Mouse (Mus musculus): Measurements from ENCODE around the gene Kcnf1. TPM values are rescaled to one million over a fixed set of nuclear protein-coding genes. Genes with fewer than 3 reads are reported as not detected.
"Not testable (repeated sequence)": the region's sequence is repeated elsewhere in the genome, so short reads cannot be mapped to it uniquely, and the experiment has no call there.

Gene Kcnf1
- polyA plus RNA-seq, 1 experiment from 2014 or later = 0.84 TPM

DNA sequence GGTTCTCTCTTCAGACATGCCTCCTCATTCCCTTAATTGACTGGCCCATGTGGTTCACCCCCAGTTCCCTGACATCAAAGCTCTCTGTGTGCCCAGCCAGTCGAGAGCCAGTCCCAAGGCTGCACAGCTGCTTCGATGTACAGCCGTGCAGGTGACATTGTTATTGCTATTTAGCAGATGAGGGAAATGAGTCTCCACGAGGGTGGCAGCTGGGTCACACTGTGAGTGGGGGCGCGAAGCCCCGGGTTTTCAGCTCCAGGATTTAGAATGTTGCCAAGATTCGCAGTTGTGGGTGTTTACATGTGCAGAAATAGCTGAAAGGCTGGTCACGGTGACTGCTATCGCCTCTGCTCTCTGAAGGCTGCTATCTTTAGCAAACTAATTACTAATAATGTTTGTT, 27.8 kb downstream of the Kcnf1 start:
- Histone ChIP-seq H3K4me2 (ENCODE audit: low read depth, low read length, severe bottlenecking) (no peak overlapping the region), H3K4me1 (replicated peaks; ENCODE audit: control insufficient read depth, insufficient read depth, low read length) (no peaks in the 10 kb centered on the region), H3K27ac (ENCODE audit: low read depth, low read length) (no peak overlapping the region), H3K9me3 (ENCODE audit: control insufficient read depth, low read length) (no peaks in the 10 kb centered on the region), H3K9ac (ENCODE audit: low read length) (no peak overlapping the region), H3K27me3 (ENCODE audit: control insufficient read depth, insufficient read depth, low read length) (no peaks in the 10 kb centered on the region), H3K4me3 (ENCODE audit: low read depth, low read length) (no peak overlapping the region), H3K36me3 (ENCODE audit: control insufficient read depth, insufficient read depth, low read length) (no peaks in the 10 kb centered on the region)
- no peak for ATAC-seq (replicated peaks; ENCODE audit: low FRiP score)
- 80% methylated on average over 10 of the region's 10 CpGs for WGBS
- no peak for DNase-seq (ENCODE audit: low spot score)

DNA sequence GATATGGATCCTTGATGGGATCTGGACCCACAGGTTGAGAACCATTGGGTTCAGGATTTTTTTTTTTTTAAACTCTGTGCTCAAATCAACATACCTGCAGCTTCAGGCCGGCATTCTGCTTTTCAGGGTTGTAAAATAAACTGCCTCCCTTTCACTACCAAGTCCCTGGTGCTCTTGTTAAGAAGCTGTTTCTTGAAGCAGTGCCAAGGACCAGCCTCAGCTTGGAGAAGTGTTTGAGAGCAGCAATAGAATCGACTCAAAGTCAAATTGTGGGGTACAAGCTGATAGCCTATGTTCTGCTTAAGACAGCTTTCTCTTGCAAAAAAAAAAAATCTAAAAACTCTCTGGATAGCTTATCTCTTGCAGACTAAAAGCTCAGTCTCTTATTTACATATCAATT, 34.9 kb downstream of the Kcnf1 start:
- Histone ChIP-seq H3K4me3 (ENCODE audit: low read depth, low read length) (no peak overlapping the region), H3K27me3 (ENCODE audit: control insufficient read depth, insufficient read depth, low read length) (no peaks in the 10 kb centered on the region), H3K4me1 (replicated peaks; ENCODE audit: control insufficient read depth, insufficient read depth, low read length) (no peaks in the 10 kb centered on the region), H3K27ac (ENCODE audit: low read depth, low read length) (no peak overlapping the region), H3K4me2 (ENCODE audit: low read depth, low read length, severe bottlenecking) (no peak overlapping the region), H3K9ac (ENCODE audit: low read length) (no peak overlapping the region), H3K36me3 (ENCODE audit: control insufficient read depth, insufficient read depth, low read length) (no peaks in the 10 kb centered on the region), H3K9me3 (ENCODE audit: control insufficient read depth, low read length) (no peaks in the 10 kb centered on the region)
- no peak for DNase-seq (ENCODE audit: low spot score)
- ATAC-seq (replicated peaks; ENCODE audit: low FRiP score) = no peak
- WGBS = 52% methylated on average over 2 of the region's 2 CpGs

- no peak overlapping the region for H3K27ac ChIP-seq (ENCODE audit: low read depth, low read length)
- DNase-seq (ENCODE audit: low spot score) = no peak
- no peaks in the 10 kb centered on the region for H3K9me3 ChIP-seq (ENCODE audit: control insufficient read depth, low read length)
- no peak overlapping the region for H3K9ac ChIP-seq (ENCODE audit: low read length)
- no peak for ATAC-seq (replicated peaks; ENCODE audit: low FRiP score)
- no peak overlapping the region for H3K4me3 ChIP-seq (ENCODE audit: low read depth, low read length)
- H3K4me1 ChIP-seq (replicated peaks; ENCODE audit: control insufficient read depth, insufficient read depth, low read length) = no peaks in the 10 kb centered on the region
- H3K27me3 ChIP-seq (ENCODE audit: control insufficient read depth, insufficient read depth, low read length) = no peaks in the 10 kb centered on the region
- WGBS = 87% methylated on average over 3 of the region's 3 CpGs
- H3K4me2 ChIP-seq (ENCODE audit: low read depth, low read length, severe bottlenecking) = no peak overlapping the region
- H3K36me3 ChIP-seq (ENCODE audit: control insufficient read depth, insufficient read depth, low read length) = no peaks in the 10 kb centered on the region
These were observed 36.3 kb downstream of the Kcnf1 start for GRCm38 (mm10) chr12:17140436-17140835.

DNA sequence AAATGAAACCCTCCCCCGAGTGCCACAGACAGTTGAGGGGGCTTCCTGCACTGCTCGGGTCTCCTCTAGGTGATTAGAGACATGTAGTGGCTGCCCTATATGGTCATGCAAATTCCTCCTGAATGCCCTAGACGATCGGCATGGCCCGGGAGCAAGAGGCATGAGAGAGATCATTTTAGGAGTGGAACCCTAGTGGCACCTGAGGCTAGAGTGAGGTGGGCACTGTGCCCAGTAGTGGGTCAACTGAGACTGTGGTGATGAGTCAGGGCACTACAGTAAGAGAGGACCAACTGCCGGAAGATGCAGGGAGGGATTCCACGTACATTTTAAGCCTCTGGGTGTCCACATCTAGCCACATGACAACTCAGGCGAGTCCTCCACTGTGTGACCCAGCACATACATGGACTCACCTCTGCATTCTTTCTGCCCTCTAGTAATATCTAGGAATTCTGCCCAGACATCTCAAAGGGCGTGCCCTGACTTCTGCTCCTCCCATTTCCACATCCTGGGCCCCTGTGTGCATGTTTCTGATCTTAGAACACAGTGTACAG, 42.1 kb downstream of the Kcnf1 start:
- Histone ChIP-seq H3K4me3 (ENCODE audit: low read depth, low read length) (no peak overlapping the region), H3K4me1 (replicated peaks; ENCODE audit: control insufficient read depth, insufficient read depth, low read length) (no peaks in the 10 kb centered on the region), H3K27ac (ENCODE audit: low read depth, low read length) (no peak overlapping the region), H3K4me2 (ENCODE audit: low read depth, low read length, severe bottlenecking) (no peak overlapping the region), H3K9me3 (ENCODE audit: control insufficient read depth, low read length) (no peaks in the 10 kb centered on the region), H3K9ac (ENCODE audit: low read length) (no peak overlapping the region), H3K27me3 (ENCODE audit: control insufficient read depth, insufficient read depth, low read length) (no peaks in the 10 kb centered on the region), H3K36me3 (ENCODE audit: control insufficient read depth, insufficient read depth, low read length) (no peaks in the 10 kb centered on the region)
- no peak for ATAC-seq (replicated peaks; ENCODE audit: low FRiP score)
- DNase-seq (ENCODE audit: low spot score) = no peak
- WGBS = 84% methylated on average over 9 of the region's 9 CpGs

GRCm38 (mm10) chr12:17132243-17132642, 44.4 kb downstream of the Kcnf1 start:
- ATAC-seq (replicated peaks; ENCODE audit: low FRiP score) (no peak), DNase-seq (ENCODE audit: low spot score) (no peak)
- Histone ChIP-seq H3K36me3 (ENCODE audit: control insufficient read depth, insufficient read depth, low read length) (no peaks in the 10 kb centered on the region), H3K4me3 (ENCODE audit: low read depth, low read length) (no peak overlapping the region), H3K9me3 (ENCODE audit: control insufficient read depth, low read length) (no peaks in the 10 kb centered on the region), H3K4me2 (ENCODE audit: low read depth, low read length, severe bottlenecking) (no peak overlapping the region), H3K27ac (ENCODE audit: low read depth, low read length) (no peak overlapping the region), H3K4me1 (replicated peaks; ENCODE audit: control insufficient read depth, insufficient read depth, low read length) (no peaks in the 10 kb centered on the region), H3K9ac (ENCODE audit: low read length) (no peak overlapping the region), H3K27me3 (ENCODE audit: control insufficient read depth, insufficient read depth, low read length) (no peaks in the 10 kb centered on the region)
- WGBS = 65% methylated on average over 8 of the region's 8 CpGs

DNA sequence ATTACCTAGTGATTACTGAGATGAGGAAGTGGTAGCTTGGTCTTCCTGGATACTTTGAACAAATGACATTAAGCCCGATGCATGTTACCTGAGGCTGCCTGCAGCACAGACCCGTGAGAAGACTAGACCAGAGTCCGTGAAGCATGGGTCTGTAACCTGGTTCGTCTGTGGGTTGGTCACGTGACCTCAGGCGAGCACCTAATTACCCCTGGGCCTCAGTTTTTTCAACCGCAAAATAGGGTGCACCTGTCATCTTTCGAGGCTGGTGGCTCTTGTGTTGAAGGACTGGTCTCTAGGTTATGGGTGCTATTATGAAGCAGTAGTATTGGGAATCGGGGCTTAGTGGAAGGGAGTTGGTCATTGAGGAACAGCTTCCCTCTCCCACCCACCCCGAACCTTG, 45.1 kb downstream of the Kcnf1 start:
- no peak for DNase-seq (ENCODE audit: low spot score)
- Histone ChIP-seq H3K4me1 (replicated peaks; ENCODE audit: control insufficient read depth, insufficient read depth, low read length) (no peaks in the 10 kb centered on the region), H3K4me3 (ENCODE audit: low read depth, low read length) (no peak overlapping the region), H3K27ac (ENCODE audit: low read depth, low read length) (no peak overlapping the region), H3K27me3 (ENCODE audit: control insufficient read depth, insufficient read depth, low read length) (no peaks in the 10 kb centered on the region), H3K36me3 (ENCODE audit: control insufficient read depth, insufficient read depth, low read length) (no peaks in the 10 kb centered on the region), H3K9me3 (ENCODE audit: control insufficient read depth, low read length) (no peaks in the 10 kb centered on the region), H3K4me2 (ENCODE audit: low read depth, low read length, severe bottlenecking) (no peak overlapping the region), H3K9ac (ENCODE audit: low read length) (no peak overlapping the region)
- ATAC-seq (replicated peaks; ENCODE audit: low FRiP score) = no peak
- 87% methylated on average over 10 of the region's 10 CpGs for WGBS

GRCm38 (mm10) chr12:17122881-17123280, 53.8 kb downstream of the Kcnf1 start:
- H3K9ac ChIP-seq (ENCODE audit: low read length); H3K4me3 ChIP-seq (ENCODE audit: low read depth, low read length); ATAC-seq (replicated peaks; ENCODE audit: low FRiP score); H3K27me3 ChIP-seq (ENCODE audit: control insufficient read depth, insufficient read depth, low read length); H3K27ac ChIP-seq (ENCODE audit: low read depth, low read length); H3K36me3 ChIP-seq (ENCODE audit: control insufficient read depth, insufficient read depth, low read length); H3K4me1 ChIP-seq (replicated peaks; ENCODE audit: control insufficient read depth, insufficient read depth, low read length); DNase-seq (ENCODE audit: low spot score); H3K4me2 ChIP-seq (ENCODE audit: low read depth, low read length, severe bottlenecking); H3K9me3 ChIP-seq (ENCODE audit: control insufficient read depth, low read length): not testable (repeated sequence)
- WGBS = 94% methylated on average over 8 of the region's 12 CpGs

Other genes with a start within 250 kb of the Kcnf1 start
- gene Pqlc3, start 176.5 kb downstream of the Kcnf1 start, polyA plus RNA-seq (2014; fragmentation: Nextera tagmentation; extraction: Ambion mirVana) = 3.5 and 4.8 TPM in 2 replicates
- gene 2410004P03Rik, start 165.2 kb downstream of the Kcnf1 start, polyA plus RNA-seq (2014; fragmentation: Nextera tagmentation; extraction: Ambion mirVana) = 0.32 and 0.47 TPM in 2 replicates
- 511 and 517 TPM in 2 replicates for gene Pdia6, start 89.7 kb upstream of the Kcnf1 start, polyA plus RNA-seq (2014; fragmentation: Nextera tagmentation; extraction: Ambion mirVana)
- 0.39 and 0.96 TPM in 2 replicates for gene Atp6v1c2, start 152.5 kb upstream of the Kcnf1 start, polyA plus RNA-seq (2014; fragmentation: Nextera tagmentation; extraction: Ambion mirVana)
- gene Nol10, start 171.6 kb upstream of the Kcnf1 start, polyA plus RNA-seq (2014; fragmentation: Nextera tagmentation; extraction: Ambion mirVana) = 33.7 and 36.1 TPM in 2 replicates

Data from forebrain, embryonic 11.5 days (tissue).